Mouse (Mus musculus): Measurements from ENCODE around the gene Wwox. TPM values are rescaled to one million over a fixed set of nuclear protein-coding genes. Genes with fewer than 3 reads are reported as not detected.

Wwox gene
- polyA plus RNA-seq, 1 experiment from 2014 or later: 9.0 TPM

GRCm38 (mm10) chr8:114694566-114695198 lies 255.2 kb downstream of the Wwox start:
- Histone ChIP-seq H3K9ac (no peak overlapping the region), H3K9me3 (no peaks in the 10 kb centered on the region), H3K4me2 (no peak overlapping the region), H3K36me3 (no peaks in the 10 kb centered on the region), H3K27ac (replicated peaks) (no peak overlapping the region), H3K27me3 (replicated peaks) (no peaks in the 10 kb centered on the region), H3K4me1 (no peaks in the 10 kb centered on the region), H3K4me3 (no peak overlapping the region)
- no peak for ATAC-seq (ENCODE audit: extremely low read depth, insufficient number of reproducible peaks, low FRiP score, low TSS enrichment)
- WGBS: 74% methylated on average over 4 of the region's 4 CpGs

- no peaks in the 10 kb centered on the region for H3K27me3 ChIP-seq (replicated peaks)
- H3K36me3 ChIP-seq: no peaks in the 10 kb centered on the region
- peaks cover 4% of the 10 kb centered on the region; the same call in 1 of the 2 replicates for H3K4me1 ChIP-seq
- WGBS: 62% methylated on average over 5 of the region's 5 CpGs
- no peak overlapping the region for H3K9ac ChIP-seq
- no peak for ATAC-seq (ENCODE audit: extremely low read depth, insufficient number of reproducible peaks, low FRiP score, low TSS enrichment)
- no peak overlapping the region for H3K27ac ChIP-seq (replicated peaks)
- H3K4me2 ChIP-seq: no peak overlapping the region
- no peak overlapping the region for H3K4me3 ChIP-seq
- H3K9me3 ChIP-seq: no peaks in the 10 kb centered on the region
These were observed 264.1 kb downstream of the Wwox start for GRCm38 (mm10) chr8:114703517-114703916.

GRCm38 (mm10) chr8:114707538-114708138 lies 268.2 kb downstream of the Wwox start:
- H3K9ac ChIP-seq: no peak overlapping the region
- 0 out of 2 replicates have a peak, but pooled peaks cover 3% of the 10 kb centered on the region for H3K36me3 ChIP-seq
- no peak overlapping the region for H3K27ac ChIP-seq (replicated peaks)
- H3K9me3 ChIP-seq: no peaks in the 10 kb centered on the region
- H3K4me3 ChIP-seq: no peak overlapping the region
- peaks cover 8% of the 10 kb centered on the region; the same call in 1 of the 2 replicates for H3K4me1 ChIP-seq
- no peak for ATAC-seq (ENCODE audit: extremely low read depth, insufficient number of reproducible peaks, low FRiP score, low TSS enrichment)
- no peak overlapping the region for H3K4me2 ChIP-seq
- H3K27me3 ChIP-seq (replicated peaks): no peaks in the 10 kb centered on the region
- 62% methylated on average over 15 of the region's 15 CpGs for WGBS

GRCm38 (mm10) chr8:114715318-114716070 lies 276.0 kb downstream of the Wwox start:
- H3K4me3 ChIP-seq: no peak overlapping the region
- H3K4me1 ChIP-seq: no peaks in the 10 kb centered on the region
- no peak for ATAC-seq (ENCODE audit: extremely low read depth, insufficient number of reproducible peaks, low FRiP score, low TSS enrichment)
- H3K36me3 ChIP-seq: 0 out of 2 replicates have a peak, but pooled peaks cover 3% of the 10 kb centered on the region
- no peak overlapping the region for H3K4me2 ChIP-seq
- no peak overlapping the region for H3K9ac ChIP-seq
- no peaks in the 10 kb centered on the region for H3K9me3 ChIP-seq
- no peak overlapping the region for H3K27ac ChIP-seq (replicated peaks)
- no peaks in the 10 kb centered on the region for H3K27me3 ChIP-seq (replicated peaks)
- 58% methylated on average over 13 of the region's 13 CpGs for WGBS

GRCm38 (mm10) chr8:114716546-114717255 lies 277.2 kb downstream of the Wwox start:
- WGBS: 76% methylated on average over 14 of the region's 14 CpGs
- no peak for ATAC-seq (ENCODE audit: extremely low read depth, insufficient number of reproducible peaks, low FRiP score, low TSS enrichment)

GRCm38 (mm10) chr8:114718821-114719220 lies 279.4 kb downstream of the Wwox start:
- 74% methylated on average over 4 of the region's 4 CpGs for WGBS
- no peak for ATAC-seq (ENCODE audit: extremely low read depth, insufficient number of reproducible peaks, low FRiP score, low TSS enrichment)
- Histone ChIP-seq H3K27ac (replicated peaks) (no peak overlapping the region), H3K27me3 (replicated peaks) (no peaks in the 10 kb centered on the region), H3K4me3 (no peak overlapping the region), H3K4me2 (no peak overlapping the region), H3K36me3 (no peaks in the 10 kb centered on the region), H3K9me3 (no peaks in the 10 kb centered on the region), H3K4me1 (no peaks in the 10 kb centered on the region), H3K9ac (no peak overlapping the region)

More at GRCm38 (mm10) chr8:114716546-114717255, 277.2 kb downstream of the Wwox start:
- Histone ChIP-seq H3K27ac (replicated peaks) (no peak overlapping the region), H3K4me2 (no peak overlapping the region), H3K36me3 (0 out of 2 replicates have a peak, but pooled peaks cover 3% of the 10 kb centered on the region), H3K4me1 (no peaks in the 10 kb centered on the region), H3K4me3 (no peak overlapping the region), H3K27me3 (replicated peaks) (no peaks in the 10 kb centered on the region), H3K9ac (no peak overlapping the region), H3K9me3 (no peaks in the 10 kb centered on the region)

GRCm38 (mm10) chr8:114722611-114723010 lies 283.2 kb downstream of the Wwox start:
- H3K4me3 ChIP-seq: no peak overlapping the region
- no peaks in the 10 kb centered on the region for H3K9me3 ChIP-seq
- no peak overlapping the region for H3K4me2 ChIP-seq
- 57% methylated on average over 5 of the region's 5 CpGs for WGBS
- H3K36me3 ChIP-seq: no peaks in the 10 kb centered on the region
- no peaks in the 10 kb centered on the region for H3K27me3 ChIP-seq (replicated peaks)
- no peak overlapping the region for H3K27ac ChIP-seq (replicated peaks)
- no peaks in the 10 kb centered on the region for H3K4me1 ChIP-seq
- no peak for ATAC-seq (ENCODE audit: extremely low read depth, insufficient number of reproducible peaks, low FRiP score, low TSS enrichment)
- no peak overlapping the region for H3K9ac ChIP-seq

GRCm38 (mm10) chr8:114731260-114732140 lies 292.0 kb downstream of the Wwox start:
- 72% methylated on average over 17 of the region's 17 CpGs for WGBS
- H3K4me2 ChIP-seq: no peak overlapping the region
- no peaks in the 10 kb centered on the region for H3K36me3 ChIP-seq

GRCm38 (mm10) chr8:114743185-114743915 lies 303.9 kb downstream of the Wwox start:
- Histone ChIP-seq H3K4me3 (no peak overlapping the region), H3K4me2 (no peak overlapping the region), H3K27ac (replicated peaks) (no peak overlapping the region), H3K4me1 (peaks cover 9% of the 10 kb centered on the region; the same call in 1 of the 2 replicates), H3K27me3 (replicated peaks) (no peaks in the 10 kb centered on the region), H3K9ac (no peak overlapping the region), H3K36me3 (peaks cover 4% of the 10 kb centered on the region; the same call in 1 of the 2 replicates), H3K9me3 (peaks cover 9% of the 10 kb centered on the region)
- ATAC-seq (ENCODE audit: extremely low read depth, insufficient number of reproducible peaks, low FRiP score, low TSS enrichment): no peak
- whole genome bisulfite sequencing: 62% methylated on average over 12 of the region's 12 CpGs

More at GRCm38 (mm10) chr8:114731260-114732140, 292.0 kb downstream of the Wwox start:
- H3K27me3 ChIP-seq (replicated peaks): peaks cover 3% of the 10 kb centered on the region; the same call in 1 of the 2 replicates
- H3K4me1 ChIP-seq: no peaks in the 10 kb centered on the region
- H3K9ac ChIP-seq: no peak overlapping the region
- ATAC-seq (ENCODE audit: extremely low read depth, insufficient number of reproducible peaks, low FRiP score, low TSS enrichment): no peak
- no peak overlapping the region for H3K4me3 ChIP-seq
- no peaks in the 10 kb centered on the region for H3K9me3 ChIP-seq
- no peak overlapping the region for H3K27ac ChIP-seq (replicated peaks)

GRCm38 (mm10) chr8:114746373-114746772 lies 306.9 kb downstream of the Wwox start:
- no peak overlapping the region for H3K4me2 ChIP-seq
- H3K4me3 ChIP-seq: no peak overlapping the region
- no peaks in the 10 kb centered on the region for H3K36me3 ChIP-seq
- no peak for ATAC-seq (ENCODE audit: extremely low read depth, insufficient number of reproducible peaks, low FRiP score, low TSS enrichment)
- peaks cover 18% of the 10 kb centered on the region for H3K4me1 ChIP-seq
- no peaks in the 10 kb centered on the region for H3K27me3 ChIP-seq (replicated peaks)
- no peak overlapping the region for H3K9ac ChIP-seq
- no peaks in the 10 kb centered on the region for H3K9me3 ChIP-seq
- no peak overlapping the region for H3K27ac ChIP-seq (replicated peaks)
- 63% methylated on average over 2 of the region's 2 CpGs for WGBS

Data from heart, embryonic 13.5 days (tissue).